Mouse (Mus musculus): ENCODE data around the gene Gm21985.

Gm21985 gene

GRCm38 (mm10) chr2:112328069-112328777, 62.1 kb downstream of the Gm21985 start:
- no peak for DNase-seq (ENCODE audit: low spot score in 2 of 2)

- no peak for DNase-seq (ENCODE audit: low spot score in 2 of 2)
Measured at GRCm38 (mm10) chr2:112332051-112332898, 66.2 kb downstream of the Gm21985 start.

GRCm38 (mm10) chr2:112337211-112337610, 71.1 kb downstream of the Gm21985 start:
- DNase-seq (ENCODE audit: low spot score in 2 of 2): no peak

GRCm38 (mm10) chr2:112339736-112340135, 73.6 kb downstream of the Gm21985 start:
- no peak for DNase-seq (ENCODE audit: low spot score in 2 of 2)

- no peak for DNase-seq (ENCODE audit: low spot score in 2 of 2)
Measured at GRCm38 (mm10) chr2:112341117-112341516, 75.0 kb downstream of the Gm21985 start.

- DNase-seq (ENCODE audit: low spot score in 2 of 2): no peak
Measured at GRCm38 (mm10) chr2:112348246-112348645, 82.1 kb downstream of the Gm21985 start.

GRCm38 (mm10) chr2:112353685-112354455, 87.8 kb downstream of the Gm21985 start:
- DNase-seq (ENCODE audit: low spot score in 2 of 2): no peak

- DNase-seq (ENCODE audit: low spot score in 2 of 2): no peak
Measured at GRCm38 (mm10) chr2:112359611-112360010, 93.5 kb downstream of the Gm21985 start.

GRCm38 (mm10) chr2:112360012-112360780, 94.1 kb downstream of the Gm21985 start:
- no peak for DNase-seq (ENCODE audit: low spot score in 2 of 2)

GRCm38 (mm10) chr2:112360781-112361169, 94.7 kb downstream of the Gm21985 start:
- no peak for DNase-seq (ENCODE audit: low spot score in 2 of 2)

GRCm38 (mm10) chr2:112367222-112367621, 101.1 kb downstream of the Gm21985 start:
- DNase-seq (ENCODE audit: low spot score in 2 of 2): peak in 1 of 2 experiments; percentile 15

GRCm38 (mm10) chr2:112367726-112368673, 101.9 kb downstream of the Gm21985 start, which contains the start of gene Emc4:
Gene Emc4, minus strand, starts transcription at chr2:112368027.
- DNase-seq (ENCODE audit: low spot score in 2 of 2): peak; percentile 81 to 91

GRCm38 (mm10) chr2:112369941-112370340, 103.8 kb downstream of the Gm21985 start:
- DNase-seq (ENCODE audit: low spot score in 2 of 2): no peak

GRCm38 (mm10) chr2:112373141-112373540, 107.0 kb downstream of the Gm21985 start:
- DNase-seq (ENCODE audit: low spot score in 2 of 2): no peak

GRCm38 (mm10) chr2:112374610-112375009, 108.5 kb downstream of the Gm21985 start:
- no peak for DNase-seq (ENCODE audit: low spot score in 2 of 2)

- DNase-seq (ENCODE audit: low spot score in 2 of 2): peak; percentile 98 to 99
Measured at GRCm38 (mm10) chr2:112378973-112379898, 113.1 kb downstream of the Gm21985 start, which contains the start of gene Katnbl1. Gene Katnbl1, plus strand, starts transcription at chr2:112379211.

GRCm38 (mm10) chr2:112380131-112380530, 114.0 kb downstream of the Gm21985 start:
- no peak for DNase-seq (ENCODE audit: low spot score in 2 of 2)

GRCm38 (mm10) chr2:112381219-112381618, 115.1 kb downstream of the Gm21985 start:
- no peak for DNase-seq (ENCODE audit: low spot score in 2 of 2)

- DNase-seq (ENCODE audit: low spot score in 2 of 2): no peak
Measured at GRCm38 (mm10) chr2:112390843-112391242, 124.7 kb downstream of the Gm21985 start.
